Comparison of ENCODE assay signal across 10 mouse cellular contexts in genomic region chr11:101604116-101604515, GRCm38 (mm10). TPM values are rescaled to one million over a fixed set of nuclear protein-coding genes. Genes with fewer than 3 reads are reported as not detected.
A peak's percentile ranks its signal among the peaks of the same experiment; 100 is the strongest.
DNase-seq lines count a peak whose midpoint lies in the region; ATAC-seq and TF ChIP-seq lines count a peak whose summit lies in the region.
"Had no signal": no experiment of that assay in that cellular context is flagged by ENCODE, and none has a peak within 500 bp of the region (broad histone marks: within the 10 kb centered on the region; RNA-seq: fewer than 3 reads in every experiment).

No protein-coding gene starts in this region.

- intact Hi-C loops in heart, postnatal 14 days (cut with DNase I): no loop called here

- peak overlapping the region; percentile 63 for H3K4me2 ChIP-seq in heart, embryonic 13.5 days
- H3K4me2 ChIP-seq in hindbrain, embryonic 15.5 days: peak overlapping the region; percentile 62
- H3K4me2 ChIP-seq in midbrain, embryonic 12.5 days (replicated peaks): peak overlapping the region; percentile 52

- peaks cover 13% of the 10 kb centered on the region; the same call in 1 of the 2 replicates for H3K27me3 ChIP-seq in heart, embryonic 13.5 days (replicated peaks)
- no peaks in the 10 kb centered on the region for H3K27me3 ChIP-seq in hindbrain, embryonic 15.5 days
- H3K27me3 ChIP-seq in midbrain, embryonic 12.5 days: 0 out of 2 replicates have a peak, but pooled peaks cover 10% of the 10 kb centered on the region
- no peaks in the 10 kb centered on the region for H3K27me3 ChIP-seq in thymus, adult 2 months (ENCODE audit: control insufficient read depth, insufficient read depth, low read length)
- no peaks in the 10 kb centered on the region for H3K27me3 ChIP-seq in cerebellum, adult 2 months (ENCODE audit: control insufficient read depth, insufficient read depth, low read length)

- no peak overlapping the region for H3K27ac ChIP-seq in heart, embryonic 13.5 days (replicated peaks)
- H3K27ac ChIP-seq in cortical plate, adult 2 months (ENCODE audit: insufficient read depth, low read length): no peak overlapping the region
- H3K27ac ChIP-seq in hindbrain, embryonic 15.5 days (replicated peaks): peak overlapping the region; percentile 56; the same call in 1 of the 2 replicates
- H3K27ac ChIP-seq in midbrain, embryonic 12.5 days (replicated peaks): peak overlapping the region; percentile 67
- H3K27ac ChIP-seq in thymus, adult 2 months (ENCODE audit: control insufficient read depth, insufficient read depth, low read length): no peak overlapping the region
- H3K27ac ChIP-seq in cerebellum, adult 2 months (ENCODE audit: insufficient read depth, low read length): no peak overlapping the region

- no peak for TF ChIP-seq CTCF in cortical plate, adult 2 months (IDR thresholded peaks at IDR 0.05; ENCODE audit: extremely low read depth, insufficient read depth, low read length)
- no peak for TF ChIP-seq CTCF in thymus, adult 2 months (IDR thresholded peaks at IDR 0.05; ENCODE audit: borderline replicate concordance, control insufficient read depth, extremely low read depth, insufficient read depth, low read length, poor library complexity)
- TF ChIP-seq CTCF in cerebellum, adult 2 months (IDR thresholded peaks at IDR 0.05; ENCODE audit: borderline replicate concordance, insufficient read depth, low read depth, low read length): no peak

- H3K9me3 ChIP-seq in heart, embryonic 13.5 days: no peaks in the 10 kb centered on the region
- no peaks in the 10 kb centered on the region for H3K9me3 ChIP-seq in hindbrain, embryonic 15.5 days
- H3K9me3 ChIP-seq in midbrain, embryonic 12.5 days: no peaks in the 10 kb centered on the region

- no peak for ATAC-seq in heart, embryonic 13.5 days (ENCODE audit: extremely low read depth, insufficient number of reproducible peaks, low FRiP score, low TSS enrichment)
- no peak for ATAC-seq in hindbrain, embryonic 15.5 days (ENCODE audit: low FRiP score, low read depth)
- ATAC-seq in midbrain, embryonic 12.5 days (ENCODE audit: low FRiP score, low read depth): no peak

- TF ChIP-seq POLR2A in cortical plate, adult 2 months (IDR thresholded peaks at IDR 0.05; ENCODE audit: extremely low read depth, insufficient read depth, low read length): no peak
- TF ChIP-seq POLR2A in thymus, adult 2 months (IDR thresholded peaks at IDR 0.05; ENCODE audit: control insufficient read depth, extremely low read depth, insufficient read depth, low read length, poor library complexity): no peak
- TF ChIP-seq POLR2A in cerebellum, adult 2 months (IDR thresholded peaks at IDR 0.05; ENCODE audit: borderline replicate concordance, insufficient read depth, low read length): no peak

- peak overlapping the region; percentile 42 for H3K4me3 ChIP-seq in heart, embryonic 13.5 days
- H3K4me3 ChIP-seq in cortical plate, adult 2 months (ENCODE audit: insufficient read depth, low read length): peak overlapping the region; percentile 28; the same call in 1 of the 2 replicates
- H3K4me3 ChIP-seq in hindbrain, embryonic 15.5 days: peak overlapping the region; percentile 39
- H3K4me3 ChIP-seq in midbrain, embryonic 12.5 days: peak overlapping the region; percentile 40; the same call in 1 of the 2 replicates
- no peak overlapping the region for H3K4me3 ChIP-seq in thymus, adult 2 months (ENCODE audit: control insufficient read depth, insufficient read depth, low read length)
- no peak overlapping the region for H3K4me3 ChIP-seq in cerebellum, adult 2 months (replicated peaks; ENCODE audit: insufficient read depth, low read depth, low read length)

- no peak overlapping the region for H3K9ac ChIP-seq in heart, embryonic 13.5 days
- peak overlapping the region; percentile 33 for H3K9ac ChIP-seq in hindbrain, embryonic 15.5 days
- no peak overlapping the region for H3K9ac ChIP-seq in midbrain, embryonic 12.5 days (replicated peaks)

- no peaks in the 10 kb centered on the region; the same call in 1 of the 2 replicates for H3K4me1 ChIP-seq in heart, embryonic 13.5 days
- no peaks in the 10 kb centered on the region for H3K4me1 ChIP-seq in cortical plate, adult 2 months (ENCODE audit: control insufficient read depth, insufficient read depth, low read length)
- H3K4me1 ChIP-seq in hindbrain, embryonic 15.5 days (replicated peaks): peaks cover 7% of the 10 kb centered on the region
- H3K4me1 ChIP-seq in midbrain, embryonic 12.5 days: no peaks in the 10 kb centered on the region
- peaks cover 3% of the 10 kb centered on the region; the same call in 1 of the 2 replicates for H3K4me1 ChIP-seq in thymus, adult 2 months (replicated peaks; ENCODE audit: control insufficient read depth, insufficient read depth, low read length)
- no peaks in the 10 kb centered on the region; the same call in 1 of the 2 replicates for H3K4me1 ChIP-seq in cerebellum, adult 2 months (ENCODE audit: control insufficient read depth, insufficient read depth, low read length)

- DNase-seq in heart, postnatal 14 days: no peak
- no peak for DNase-seq in thymus, adult 2 months
- no peak for DNase-seq in cerebellum, adult 2 months
- no peak for DNase-seq in frontal cortex, postnatal 36 days (ENCODE audit: low spot score in 2 of 2)

- 5% methylated on average over 3 of the region's 3 CpGs for WGBS in heart, embryonic 13.5 days
- WGBS in hindbrain, embryonic 15.5 days: under 1% methylated on average over 3 of the region's 3 CpGs
- WGBS in midbrain, embryonic 12.5 days: 1% methylated on average over 3 of the region's 3 CpGs
- WGBS in thymus, adult 2 months: 16% methylated on average over 3 of the region's 3 CpGs
- 17% methylated on average over 3 of the region's 3 CpGs for WGBS in cerebellum, adult 2 months

- H3K36me3 ChIP-seq in heart, embryonic 13.5 days: no peaks in the 10 kb centered on the region
- no peaks in the 10 kb centered on the region for H3K36me3 ChIP-seq in hindbrain, embryonic 15.5 days
- H3K36me3 ChIP-seq in midbrain, embryonic 12.5 days: no peaks in the 10 kb centered on the region
- H3K36me3 ChIP-seq in thymus, adult 2 months (ENCODE audit: control insufficient read depth, insufficient read depth, low read length): no peaks in the 10 kb centered on the region

RNA-seq across cellular contexts. Expression of gene Gm11634, which starts 5.1 kb away (rescaled TPM):
- polyA plus RNA-seq in heart, embryonic 13.5 days (2015; fragmentation: Nextera tagmentation; extraction: Ambion mirVana): not detected in 2 replicates
- not detected for total RNA-seq in heart, postnatal 14 days (2021)
- not detected in 2 replicates for polyA plus RNA-seq in cortical plate, adult 2 months (2012; rRNA removed)
- not detected in 2 replicates for polyA plus RNA-seq in hindbrain, embryonic 15.5 days (2015; fragmentation: Nextera tagmentation; extraction: Ambion mirVana)
- not detected in 2 replicates for polyA plus RNA-seq in midbrain, embryonic 12.5 days (2016; fragmentation: Nextera tagmentation; extraction: Ambion mirVana)
- polyA plus RNA-seq in thymus, adult 2 months (2012; rRNA removed): not detected in 2 replicates
- not detected in 2 replicates for polyA plus RNA-seq in cerebellum, adult 2 months (2012; rRNA removed)
- total RNA-seq: layer of hippocampus, postnatal 10 days had no signal
- polyA plus RNA-seq: C2C12 had no signal

RNA-seq across cellular contexts. Expression of gene Tmem106a, which starts 22.1 kb away (rescaled TPM):
- polyA plus RNA-seq in heart, embryonic 13.5 days (2015; fragmentation: Nextera tagmentation; extraction: Ambion mirVana): 4.0 and 4.4 TPM in 2 replicates
- 1 to 10 TPM; 3.0 to 3.2 TPM for total RNA-seq in heart, postnatal 14 days (2021)
- polyA plus RNA-seq in cortical plate, adult 2 months (2012; rRNA removed): 1.7 and 2.2 TPM in 2 replicates
- 5.0 and 5.3 TPM in 2 replicates for polyA plus RNA-seq in hindbrain, embryonic 15.5 days (2015; fragmentation: Nextera tagmentation; extraction: Ambion mirVana)
- polyA plus RNA-seq in midbrain, embryonic 12.5 days (2016; fragmentation: Nextera tagmentation; extraction: Ambion mirVana): 3.4 and 4.5 TPM in 2 replicates
- 29.5 and 37.1 TPM in 2 replicates for polyA plus RNA-seq in thymus, adult 2 months (2012; rRNA removed)
- 1.6 and 2.0 TPM in 2 replicates for polyA plus RNA-seq in cerebellum, adult 2 months (2012; rRNA removed)

RNA-seq across cellular contexts. Expression of gene Rdm1, which starts 22.9 kb away (rescaled TPM):
- polyA plus RNA-seq in heart, embryonic 13.5 days (2015; fragmentation: Nextera tagmentation; extraction: Ambion mirVana): 31.8 and 37.0 TPM in 2 replicates
- total RNA-seq in heart, postnatal 14 days (2021): 10 to 100 TPM; 32.1 to 35.6 TPM
- 13.0 and 14.2 TPM in 2 replicates for polyA plus RNA-seq in cortical plate, adult 2 months (2012; rRNA removed)
- polyA plus RNA-seq in hindbrain, embryonic 15.5 days (2015; fragmentation: Nextera tagmentation; extraction: Ambion mirVana): 17.9 and 19.8 TPM in 2 replicates
- 41.9 and 48.9 TPM in 2 replicates for polyA plus RNA-seq in midbrain, embryonic 12.5 days (2016; fragmentation: Nextera tagmentation; extraction: Ambion mirVana)
- polyA plus RNA-seq in thymus, adult 2 months (2012; rRNA removed): 36.5 and 39.2 TPM in 2 replicates
- polyA plus RNA-seq in cerebellum, adult 2 months (2012; rRNA removed): 13.7 and 13.9 TPM in 2 replicates

RNA-seq across cellular contexts. Expression of gene Nbr1, which starts 52.2 kb away (rescaled TPM):
- 54.9 and 55.3 TPM in 2 replicates for polyA plus RNA-seq in heart, embryonic 13.5 days (2015; fragmentation: Nextera tagmentation; extraction: Ambion mirVana)
- 100 to 1,000 TPM in 1 of 2 experiments, 10 to 100 TPM in 1; 98.4 to 103 TPM for total RNA-seq in heart, postnatal 14 days (2021)
- 104 and 115 TPM in 2 replicates for polyA plus RNA-seq in cortical plate, adult 2 months (2012; rRNA removed)
- 87.6 and 92.4 TPM in 2 replicates for polyA plus RNA-seq in hindbrain, embryonic 15.5 days (2015; fragmentation: Nextera tagmentation; extraction: Ambion mirVana)
- polyA plus RNA-seq in midbrain, embryonic 12.5 days (2016; fragmentation: Nextera tagmentation; extraction: Ambion mirVana): 119 and 130 TPM in 2 replicates
- polyA plus RNA-seq in thymus, adult 2 months (2012; rRNA removed): 142 and 145 TPM in 2 replicates
- polyA plus RNA-seq in cerebellum, adult 2 months (2012; rRNA removed): 137 and 147 TPM in 2 replicates

RNA-seq across cellular contexts. Expression of gene Brca1, which starts 52.4 kb away (rescaled TPM):
- 5.5 and 7.0 TPM in 2 replicates for polyA plus RNA-seq in heart, embryonic 13.5 days (2015; fragmentation: Nextera tagmentation; extraction: Ambion mirVana)
- total RNA-seq in heart, postnatal 14 days (2021): 1 to 10 TPM; 1.2 to 1.7 TPM
- 0.57 and 0.65 TPM in 2 replicates for polyA plus RNA-seq in cortical plate, adult 2 months (2012; rRNA removed)
- 2.8 and 3.0 TPM in 2 replicates for polyA plus RNA-seq in hindbrain, embryonic 15.5 days (2015; fragmentation: Nextera tagmentation; extraction: Ambion mirVana)
- polyA plus RNA-seq in midbrain, embryonic 12.5 days (2016; fragmentation: Nextera tagmentation; extraction: Ambion mirVana): 16.1 and 21.1 TPM in 2 replicates
- polyA plus RNA-seq in thymus, adult 2 months (2012; rRNA removed): 4.3 and 6.0 TPM in 2 replicates
- 0.59 and 0.67 TPM in 2 replicates for polyA plus RNA-seq in cerebellum, adult 2 months (2012; rRNA removed)

Comparison
In these comparisons a context has a peak if more than half of its experiments do, and no peak if none do; other contexts are left out.
1. H3K27ac ChIP-seq: peak in hindbrain, embryonic 15.5 days (single experiment) and midbrain, embryonic 12.5 days (single experiment); none in heart, embryonic 13.5 days (single experiment), cortical plate, adult 2 months (single experiment), thymus, adult 2 months (single experiment) and cerebellum, adult 2 months (single experiment).
2. H3K4me3 ChIP-seq: peak in heart, embryonic 13.5 days (single experiment), cortical plate, adult 2 months (single experiment), hindbrain, embryonic 15.5 days (single experiment) and midbrain, embryonic 12.5 days (single experiment); none in thymus, adult 2 months (single experiment) and cerebellum, adult 2 months (single experiment).
3. Peak in every context shown above with its lines, with median percentiles within 50 percentile points of each other: H3K4me2 ChIP-seq.